Mouse (Mus musculus) frontal cortex, postnatal 14 days (tissue): ENCODE results near the gene Phactr1.

Source experiments
- DNase-seq, 2 experiments: peaks; one replicate each; pipeline ENCODE4 v3.0.0; 2022; ENCODE audit warnings: low spot score in 2 of 2

Phactr1 gene

GRCm38 (mm10) chr13:43122306-43123070, 442.1 kb downstream of the Phactr1 start:
- DNase-seq: no peak

DNA sequence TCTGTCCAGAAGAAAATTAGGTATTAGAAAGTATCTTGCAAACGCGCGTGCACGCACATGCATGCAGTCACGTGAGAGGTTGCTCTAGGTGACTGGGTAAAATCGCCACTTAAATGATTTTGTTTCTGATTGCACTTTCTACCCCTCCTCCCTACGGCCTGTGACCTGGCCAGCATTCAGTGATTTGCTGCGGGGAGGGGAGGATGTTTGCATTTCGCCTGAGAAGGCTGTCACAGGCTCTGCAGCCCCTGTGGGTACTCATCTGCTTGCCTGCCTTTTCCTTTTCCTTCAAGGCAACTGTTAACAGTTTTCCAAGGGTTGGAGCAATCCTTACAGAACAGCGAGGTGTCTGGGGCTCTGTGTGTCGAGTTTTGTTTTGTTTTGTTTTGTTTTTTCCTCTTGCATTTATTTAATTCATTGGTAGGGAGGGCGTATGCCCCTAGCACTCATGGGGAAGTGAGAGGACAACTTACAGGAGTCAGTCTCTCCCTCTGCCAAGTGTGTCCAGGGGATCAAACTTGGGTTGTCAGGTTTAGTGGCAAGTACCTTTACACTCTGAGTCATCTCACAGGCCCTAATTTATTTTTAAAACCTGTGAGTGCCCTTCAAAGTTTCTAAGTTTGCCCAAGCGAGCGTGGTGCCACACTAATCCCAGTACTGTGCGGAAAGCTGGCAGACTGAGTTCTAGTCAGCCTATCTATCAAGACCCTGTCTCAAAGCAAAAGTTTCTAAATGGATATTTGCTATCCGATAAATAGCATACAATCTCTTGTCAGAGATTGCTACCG, 443.7 kb downstream of the Phactr1 start:
- no peak for DNase-seq

- DNase-seq: no peak
Observed at GRCm38 (mm10) chr13:43124683-43125074, 444.3 kb downstream of the Phactr1 start.

- DNase-seq: no peak
Observed at GRCm38 (mm10) chr13:43130161-43130560, 449.7 kb downstream of the Phactr1 start.

DNA sequence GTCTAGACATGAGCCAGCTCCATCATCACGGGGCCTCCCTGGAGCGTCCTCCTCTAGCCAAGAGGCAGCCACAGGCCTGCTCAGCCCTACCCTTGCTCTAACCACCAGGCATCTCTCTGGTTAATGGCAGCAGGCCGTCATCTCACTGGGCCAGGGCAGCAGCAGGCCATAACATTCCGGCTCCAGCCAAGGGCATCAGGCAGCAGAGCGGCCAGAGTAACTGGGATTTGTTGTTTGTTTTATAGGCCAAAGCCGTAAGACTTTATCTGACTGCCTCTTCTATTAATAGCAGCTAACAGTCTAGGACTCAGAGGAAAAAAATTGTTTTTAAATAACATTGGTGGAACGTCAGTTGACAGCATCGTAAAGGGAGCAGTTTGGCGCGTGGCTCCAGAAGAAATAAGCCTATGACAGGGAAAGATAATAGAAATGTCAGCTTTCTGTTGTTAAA, 451.3 kb downstream of the Phactr1 start:
- no peak for DNase-seq

- no peak for DNase-seq
Observed at GRCm38 (mm10) chr13:43132859-43133258, 452.4 kb downstream of the Phactr1 start.

DNA sequence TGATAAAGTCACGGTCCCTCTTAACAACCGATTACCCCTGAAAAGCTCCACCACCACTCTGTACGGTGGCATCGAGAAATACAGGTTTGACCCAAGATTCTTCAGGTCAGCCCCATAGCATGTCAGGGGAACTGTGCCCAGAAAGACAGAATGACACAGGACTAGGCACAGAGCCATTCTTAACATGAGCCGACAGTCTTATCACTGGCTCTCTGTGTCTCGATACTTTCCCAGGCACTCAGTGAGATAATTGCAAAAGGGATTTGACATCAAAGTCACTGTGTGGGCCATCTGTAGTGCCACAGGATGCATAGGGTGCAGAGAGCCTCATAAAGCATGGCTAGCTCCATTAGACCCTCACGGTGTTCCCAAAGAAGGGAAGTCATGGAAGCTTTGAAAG, 453.0 kb downstream of the Phactr1 start:
- DNase-seq: no peak

- DNase-seq: no peak
Observed at GRCm38 (mm10) chr13:43134468-43134867, 454.0 kb downstream of the Phactr1 start.

- DNase-seq: no peak
Observed at GRCm38 (mm10) chr13:43144720-43145418, 464.4 kb downstream of the Phactr1 start.

- DNase-seq: no peak
Observed at GRCm38 (mm10) chr13:43146515-43147258, 466.3 kb downstream of the Phactr1 start.

GRCm38 (mm10) chr13:43148692-43149091, 468.3 kb downstream of the Phactr1 start:
- DNase-seq: no peak

DNA sequence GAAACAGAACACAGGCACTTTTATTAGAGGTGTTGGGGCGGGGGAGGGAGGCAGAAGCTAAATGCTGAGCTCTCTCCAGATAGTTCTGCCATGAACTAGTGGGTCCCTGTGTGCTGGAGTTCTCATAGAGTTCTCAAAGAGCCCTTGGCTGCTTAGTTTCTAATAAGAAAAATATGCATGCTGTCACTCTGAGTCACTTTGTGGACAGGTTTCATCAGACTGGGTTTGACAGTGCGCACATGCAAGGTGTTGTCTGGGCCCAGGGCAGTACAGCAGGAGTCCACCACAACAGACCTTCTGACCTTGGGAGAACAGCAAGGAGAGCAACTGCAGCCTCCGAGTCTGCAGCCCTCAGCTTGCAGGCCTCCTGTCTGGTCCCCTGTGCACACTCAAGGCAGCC, 469.2 kb downstream of the Phactr1 start:
- DNase-seq: no peak

DNA sequence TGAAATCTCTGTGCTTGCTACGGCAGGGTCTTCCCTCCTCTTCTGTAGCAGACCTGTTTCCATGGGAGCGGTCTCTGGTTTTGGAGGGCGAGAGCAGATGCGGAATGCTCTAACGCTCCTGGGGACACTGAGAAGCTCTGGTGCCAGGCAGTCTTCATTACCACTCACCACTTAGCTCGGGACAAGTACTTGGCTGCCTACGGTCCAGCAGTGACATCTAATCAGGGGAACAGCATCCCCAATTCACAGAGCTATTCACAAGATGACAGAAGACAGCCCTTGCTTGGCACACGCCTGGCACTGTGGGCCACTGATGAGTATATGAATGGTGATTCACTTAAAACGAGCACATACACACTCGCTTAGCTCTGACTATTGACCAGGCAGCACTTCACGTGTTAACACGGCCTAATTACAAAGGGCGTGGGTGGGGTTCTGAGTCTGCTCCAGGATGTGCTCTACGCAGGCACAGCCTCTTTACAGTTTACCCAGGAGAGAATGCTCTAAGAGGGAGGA, 471.6 kb downstream of the Phactr1 start:
- DNase-seq: no peak

GRCm38 (mm10) chr13:43157370-43157769, 476.9 kb downstream of the Phactr1 start:
- DNase-seq: no peak

DNA sequence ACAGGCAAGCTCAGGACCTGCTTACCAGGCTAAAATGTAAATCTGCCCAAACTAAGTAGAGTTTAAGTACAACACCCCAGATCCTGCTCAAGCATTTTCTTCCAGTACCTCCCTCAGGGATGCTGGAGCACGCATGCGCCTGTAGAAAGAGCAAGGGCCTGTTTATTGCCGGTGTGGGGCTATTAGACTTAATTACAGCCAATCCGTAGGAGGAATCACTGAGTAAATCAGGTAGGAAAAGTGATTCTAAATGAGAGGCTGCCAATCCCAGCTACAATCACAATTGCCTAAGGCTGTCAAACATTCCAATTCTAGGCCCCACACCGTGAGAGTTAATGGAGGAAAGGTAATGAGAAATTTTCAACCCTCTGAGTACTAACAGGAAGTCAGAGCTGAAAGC, 477.9 kb downstream of the Phactr1 start:
- no peak for DNase-seq

- DNase-seq: no peak
Observed at GRCm38 (mm10) chr13:43159429-43159828, 479.0 kb downstream of the Phactr1 start.

GRCm38 (mm10) chr13:43167721-43168120, 487.3 kb downstream of the Phactr1 start:
- DNase-seq: no peak

- DNase-seq: peak; percentile 93 to 97
Observed at GRCm38 (mm10) chr13:43171020-43171710, 490.7 kb downstream of the Phactr1 start, which contains the start of gene Tbc1d7. Gene Tbc1d7 (minus strand): TSS chr13:43171501.

GRCm38 (mm10) chr13:43172036-43172713, 491.8 kb downstream of the Phactr1 start:
- DNase-seq: no peak

DNA sequence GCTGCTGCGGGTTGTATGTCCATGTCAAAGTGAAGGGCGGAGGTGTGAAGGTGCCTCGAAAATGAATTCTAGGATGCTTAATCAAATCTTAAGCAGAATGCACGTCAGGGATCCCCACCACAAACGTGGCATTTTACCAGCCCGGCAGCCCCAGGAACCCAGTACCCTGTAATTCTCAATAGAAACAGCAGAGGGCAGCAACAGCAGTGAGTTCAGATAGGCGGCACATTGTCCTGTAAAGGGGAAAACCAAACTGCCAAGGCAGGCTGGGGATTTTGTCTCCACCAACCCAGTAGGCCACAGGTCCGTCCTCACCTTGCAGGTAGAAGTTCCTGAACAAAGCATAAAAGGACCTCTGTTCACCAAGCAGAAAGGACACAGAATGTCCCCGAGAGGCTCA, 492.8 kb downstream of the Phactr1 start:
- peak in 1 of 2 experiments; percentile 80 for DNase-seq
